Mouse (Mus musculus) mature B cell (primary cell): ENCODE measurements at regions not wholly inside any gene's neighbourhood (a gene's known extent, or its start where the extent isn't known, plus 50 kb on each side); places are given as distances from the start of the nearest gene placed in this dataset.

Source experiments
- in situ Hi-C: fragments of 300-500 bp; cut with MboI; formaldehyde crosslinking; loops from 2 replicates; pipeline ENCODE4 v1.14.3; 2019

DNA sequence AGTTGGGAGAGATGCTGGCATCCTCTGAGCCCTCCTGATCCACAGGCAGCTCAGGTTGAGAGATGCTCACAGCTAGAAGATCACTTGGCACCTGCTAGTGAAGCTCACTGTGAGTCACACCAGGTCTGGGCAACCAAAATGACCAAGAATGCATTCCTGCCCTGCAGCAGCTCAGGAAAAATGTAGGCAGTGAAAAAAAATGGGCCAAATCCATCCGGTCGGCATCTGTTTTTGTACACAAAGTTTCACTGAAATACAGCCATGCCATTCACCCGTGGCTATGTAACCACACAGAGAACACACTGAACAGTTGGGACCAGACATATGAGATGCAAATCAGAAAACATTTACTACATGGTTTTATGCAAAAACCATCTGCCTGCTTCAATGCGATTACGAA, 135.1 kb downstream of the Tomm20 start:
- in situ Hi-C loops: no loop called here

DNA sequence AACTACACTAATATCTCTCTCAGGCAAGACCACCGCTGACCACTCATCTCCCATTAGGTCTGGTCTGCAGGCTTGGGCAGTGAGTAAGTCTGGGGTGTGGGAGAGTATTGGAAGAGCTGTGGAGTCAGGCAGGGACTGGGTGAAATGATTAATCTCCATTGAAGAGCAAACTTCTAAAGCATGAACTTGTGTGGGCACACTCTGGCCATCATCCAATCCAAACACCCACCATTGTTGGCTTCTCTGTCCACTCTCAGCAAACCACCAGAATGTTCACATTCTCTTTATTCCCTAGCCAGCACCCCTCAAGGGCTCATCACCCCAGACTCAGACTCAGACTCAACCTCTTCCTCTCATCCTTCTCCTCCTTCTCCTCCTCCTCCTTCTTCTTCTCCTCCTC, 136.3 kb downstream of the Tomm20 start:
- in situ Hi-C loops: no loop called here

DNA sequence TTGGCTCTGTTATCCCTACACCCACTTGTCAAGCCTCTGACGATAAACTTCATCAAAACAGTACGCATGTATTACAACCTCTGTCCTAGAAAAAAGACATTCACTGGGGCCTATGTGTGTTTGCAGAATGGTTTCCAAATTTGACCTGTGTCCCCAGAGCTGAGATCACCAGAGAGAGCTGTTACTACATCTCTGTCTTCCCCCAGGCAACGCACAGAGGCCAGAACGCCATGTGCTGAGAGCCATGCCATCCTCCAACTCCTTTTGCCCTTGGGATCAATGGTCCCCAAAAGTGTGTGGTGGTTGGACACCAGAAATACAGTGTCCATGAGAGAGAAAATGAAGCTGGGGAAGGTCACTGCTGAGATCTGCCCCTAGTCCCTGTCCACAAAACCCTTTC, 137.1 kb downstream of the Tomm20 start:
- in situ Hi-C loops: no loop called here

- in situ Hi-C loops: no loop called here
Measured at GRCm38 (mm10) chr8:126807171-126807768, 138.4 kb downstream of the Tomm20 start.

DNA sequence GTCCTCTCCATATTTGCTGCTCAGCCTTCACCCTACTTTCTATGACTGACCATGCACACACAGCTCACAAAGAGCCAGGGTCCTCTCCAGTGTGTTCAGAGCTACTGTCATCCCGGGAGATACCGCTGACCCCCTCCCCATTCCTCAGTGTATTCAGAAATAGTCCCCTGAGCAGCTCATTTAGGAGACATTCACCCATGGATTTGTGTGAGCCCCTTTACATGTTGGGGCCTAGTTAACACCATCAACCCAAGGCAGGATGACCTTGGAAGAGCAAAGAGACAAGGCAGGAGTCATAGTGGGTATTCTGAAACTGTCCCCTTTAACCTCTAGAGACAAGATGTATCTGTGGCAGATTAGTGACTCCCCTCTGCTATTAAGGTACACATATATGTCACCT, 139.1 kb downstream of the Tomm20 start:
- in situ Hi-C loops: no loop called here

GRCm38 (mm10) chr8:126806181-126806560, 139.5 kb downstream of the Tomm20 start:
- in situ Hi-C loops: no loop called here

- in situ Hi-C loops: no loop called here
Measured at GRCm38 (mm10) chr8:126805365-126806180, 140.1 kb downstream of the Tomm20 start.

DNA sequence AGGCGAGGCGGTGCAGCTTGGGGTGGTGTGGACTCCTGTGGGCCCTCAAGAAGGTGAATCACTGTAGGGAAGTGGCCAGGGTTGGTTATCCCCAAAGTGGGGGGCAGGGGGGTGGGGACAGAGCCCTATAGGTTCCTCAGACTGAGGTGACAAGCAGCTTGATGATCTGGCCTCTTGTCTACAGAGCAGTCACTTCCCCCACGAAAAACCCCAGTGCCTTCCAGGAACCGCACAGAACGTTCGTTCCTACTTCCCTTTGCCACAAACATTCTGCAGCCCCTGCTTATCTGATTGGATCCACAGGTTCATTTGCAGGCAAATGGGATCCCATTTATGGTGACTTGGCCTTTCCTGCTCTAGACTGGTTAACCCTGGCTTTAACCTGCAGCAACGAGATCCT, 141.5 kb downstream of the Tomm20 start:
- in situ Hi-C loops: no loop called here

DNA sequence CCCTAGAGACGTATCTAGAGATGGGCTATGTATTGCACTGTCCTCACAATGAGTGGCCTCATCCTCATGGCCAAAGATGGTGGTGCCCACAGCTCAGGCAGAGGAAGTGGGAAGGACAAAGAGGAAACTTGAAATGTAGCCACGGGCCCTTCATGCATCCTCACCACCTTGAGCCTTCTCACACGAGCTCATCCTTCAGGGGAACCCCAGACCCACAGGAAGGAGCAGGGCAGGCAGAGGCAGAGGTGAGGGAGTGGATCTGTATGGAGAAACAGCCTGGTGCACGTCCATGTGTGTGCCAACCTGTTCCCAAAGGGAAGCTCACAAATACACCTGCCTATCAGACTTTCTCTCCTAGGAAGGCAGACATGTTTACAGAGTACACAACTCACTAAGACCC, 143.0 kb downstream of the Tomm20 start:
- in situ Hi-C loops: no loop called here

- in situ Hi-C loops: no loop called here
Measured at GRCm38 (mm10) chr8:126800976-126801375, 144.7 kb downstream of the Tomm20 start.

GRCm38 (mm10) chr8:126797571-126798334, 147.9 kb downstream of the Tomm20 start:
- in situ Hi-C loops: no loop called here

GRCm38 (mm10) chr8:126793657-126794056, 152.0 kb downstream of the Tomm20 start:
- in situ Hi-C loops: no loop called here

DNA sequence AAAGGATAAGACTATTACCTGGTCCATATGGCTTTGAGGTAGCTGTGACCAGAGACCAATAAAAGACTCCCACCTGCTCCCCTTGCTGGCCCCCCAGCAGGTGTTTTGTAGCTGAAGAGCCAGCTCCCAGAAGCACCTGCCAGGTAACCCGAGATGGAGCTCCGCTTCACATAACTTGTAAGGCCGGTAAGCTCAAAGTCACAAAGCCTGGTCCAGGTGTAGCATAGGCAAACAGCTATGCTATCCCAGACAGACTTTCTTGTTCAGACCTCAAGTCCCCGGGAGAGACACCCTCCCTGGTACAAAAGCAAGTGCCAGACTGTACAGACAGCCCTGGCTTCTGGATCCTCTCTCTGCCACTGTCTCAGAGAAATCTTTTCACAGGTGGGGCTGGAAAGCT, 154.6 kb downstream of the Tomm20 start:
- in situ Hi-C loops: no loop called here

- in situ Hi-C loops: no loop called here
Measured at GRCm38 (mm10) chr8:126790214-126790613, 155.4 kb downstream of the Tomm20 start.

DNA sequence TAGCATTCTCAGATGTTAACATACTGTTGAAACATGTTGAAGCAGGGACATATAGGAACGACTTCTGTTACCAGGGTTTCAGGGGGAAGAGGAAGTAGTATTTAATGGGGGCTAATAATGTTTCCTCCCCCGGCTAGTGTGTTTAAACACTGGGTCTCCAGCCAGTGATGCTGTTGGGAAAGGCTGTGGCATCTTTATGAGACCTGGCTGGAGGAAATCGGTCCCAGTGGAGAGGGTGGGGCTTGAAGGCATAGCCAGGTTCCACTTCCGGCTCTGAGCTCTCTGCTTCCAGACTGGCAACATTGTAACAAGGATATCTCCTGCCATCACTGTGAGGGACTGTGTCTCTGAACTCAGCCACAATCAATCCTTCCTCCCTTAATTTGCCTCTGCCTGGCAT, 156.6 kb downstream of the Tomm20 start:
- in situ Hi-C loops: no loop called here

GRCm38 (mm10) chr8:126788669-126789068, 157.0 kb downstream of the Tomm20 start:
- in situ Hi-C loops: no loop called here

DNA sequence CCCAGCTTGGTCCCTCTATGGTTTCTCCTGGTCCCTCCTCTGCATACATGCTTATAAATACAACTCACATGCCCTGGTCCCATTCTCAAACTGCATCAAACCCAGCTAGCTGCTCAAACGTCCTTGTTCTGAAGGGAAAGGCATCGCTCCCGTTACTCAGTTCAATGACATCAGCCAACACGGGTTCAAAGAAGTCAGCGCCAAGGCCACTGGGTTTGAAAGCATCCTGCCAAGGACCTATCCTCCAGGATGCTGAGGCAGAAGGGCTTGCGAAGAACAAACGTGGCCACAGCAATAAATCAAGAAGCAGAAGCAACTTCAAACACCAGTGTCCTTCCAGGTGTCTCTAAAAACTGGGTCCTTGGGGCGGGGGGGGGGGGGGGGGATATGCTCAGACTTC, 158.2 kb downstream of the Tomm20 start:
- in situ Hi-C loops: no loop called here

- in situ Hi-C loops: no loop called here
Measured at GRCm38 (mm10) chr8:126785211-126785610, 160.4 kb downstream of the Tomm20 start.

DNA sequence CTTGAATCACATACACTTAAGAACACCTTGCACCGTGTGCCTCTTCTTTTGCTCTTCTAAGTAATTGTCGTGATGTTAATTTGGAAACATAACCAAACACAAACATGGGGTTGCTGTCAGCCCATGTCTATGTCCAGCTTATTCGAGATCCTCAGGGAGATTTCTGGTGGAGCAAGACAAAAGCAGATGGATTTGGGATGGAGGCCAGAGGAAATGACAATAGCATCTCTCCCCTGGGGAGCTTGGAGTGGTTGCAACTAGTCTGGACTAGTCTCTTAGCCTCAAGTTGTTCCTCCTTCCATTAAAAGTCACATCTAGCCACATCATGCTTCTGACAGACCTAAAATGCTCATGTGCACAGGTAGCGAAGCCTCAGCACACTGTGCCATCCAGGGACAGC, 161.0 kb downstream of the Tomm20 start:
- in situ Hi-C loops: no loop called here

- in situ Hi-C loops: no loop called here
Measured at GRCm38 (mm10) chr8:126783703-126784440, 161.8 kb downstream of the Tomm20 start.

DNA sequence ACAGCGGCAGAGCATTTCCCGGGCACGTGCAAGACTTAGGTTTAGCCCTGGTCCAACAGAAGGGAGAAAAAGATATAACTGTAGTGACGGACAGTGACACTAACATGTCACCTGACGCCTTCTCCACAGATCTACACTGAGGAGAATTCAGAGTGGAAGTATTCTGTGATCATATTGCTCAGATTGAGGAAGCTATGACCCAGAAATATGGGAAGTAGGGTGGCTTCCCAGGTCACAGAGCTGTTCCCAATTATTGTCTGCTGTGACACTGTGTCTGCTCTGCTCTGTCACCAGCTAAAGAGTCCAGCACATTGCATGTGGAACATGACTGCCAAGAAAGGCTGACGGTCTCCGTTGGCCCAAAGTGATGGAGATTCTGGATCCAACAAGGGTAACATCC, 167.0 kb downstream of the Tomm20 start:
- in situ Hi-C loops: no loop called here

DNA sequence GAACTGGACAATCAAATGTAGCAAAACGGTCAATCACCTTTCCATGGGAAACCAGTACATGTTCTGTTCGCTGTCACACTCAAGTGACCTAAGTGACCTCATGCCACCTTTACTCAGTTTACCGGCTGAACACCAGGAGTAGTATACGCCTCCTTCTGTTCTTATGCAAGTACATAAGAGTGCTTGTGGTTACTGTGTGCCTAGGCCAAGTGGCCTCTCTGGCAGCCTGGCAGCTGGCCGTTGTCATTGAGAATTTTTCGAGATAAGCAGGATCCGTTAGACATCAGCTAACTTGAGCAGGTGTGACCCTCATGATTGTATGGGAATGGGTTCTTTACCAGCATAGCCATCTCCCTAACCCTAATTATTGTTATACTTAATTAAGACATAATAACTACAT, 167.5 kb downstream of the Tomm20 start:
- in situ Hi-C loops: no loop called here
